Mouse (Mus musculus) heart, adult 2 months (tissue): ENCODE data around the gene Wdr18. TPM values are rescaled to one million over a fixed set of nuclear protein-coding genes. Genes with fewer than 3 reads are reported as not detected.

Source experiments
- DNase-seq, 2 experiments: peaks; one replicate each; pipeline ENCODE4 v3.0.0; 2021
- H3K27ac ChIP-seq: fragments of 200-600 bp; 2 replicates; pipeline ENCODE4 v1.8.1; 2022
- H3K27me3 ChIP-seq: fragments of 200-500 bp; 2 replicates; pipeline ENCODE4 v1.6.1; 2012; ENCODE audit warnings: mild to moderate bottlenecking, low read length, inconsistent platforms, mixed read lengths; ENCODE audit not compliant: control insufficient read depth, insufficient read depth
- H3K36me3 ChIP-seq: fragments of 200-500 bp; 2 replicates; pipeline ENCODE4 v1.6.1; 2012; ENCODE audit warnings: low read length, inconsistent platforms; ENCODE audit not compliant: control insufficient read depth, insufficient read depth
- H3K4me1 ChIP-seq: fragments of 200-500 bp; 2 replicates; pipeline ENCODE4 v1.6.1; 2011; ENCODE audit warnings: low read length; ENCODE audit not compliant: control insufficient read depth, insufficient read depth
- H3K4me3 ChIP-seq: fragments of 200-600 bp; 2 replicates; pipeline ENCODE4 v1.8.1; 2022
- H3K79me2 ChIP-seq: fragments of 200-500 bp; replicated peaks from 2 replicates; pipeline ENCODE4 v1.6.1; 2012; ENCODE audit warnings: mild to moderate bottlenecking, inconsistent platforms, low read length, moderate library complexity, mixed read lengths; ENCODE audit not compliant: control insufficient read depth, insufficient read depth
- H3K9ac ChIP-seq: fragments of 200-500 bp; 2 replicates; pipeline ENCODE4 v1.6.1; 2012; ENCODE audit warnings: low read depth, mild to moderate bottlenecking, control low read depth, inconsistent platforms, low read length, mixed read lengths
- CTCF ChIP-seq: fragments of 200-600 bp; IDR thresholded peaks from 2 replicates; pipeline ENCODE4 v1.8.1; 2022; ENCODE audit warnings: antibody characterized with exemption, mild to moderate bottlenecking, moderate library complexity
- EP300 ChIP-seq: fragments of 200-500 bp; IDR thresholded peaks from 2 replicates; pipeline ENCODE4 v1.6.1; 2011; ENCODE audit warnings: low read depth, low read length, control low read depth; ENCODE audit not compliant: insufficient read depth
- POLR2A ChIP-seq: fragments of 200-500 bp; IDR thresholded peaks from 2 replicates; pipeline ENCODE4 v1.6.1; 2011; ENCODE audit warnings: mild to moderate bottlenecking, low read depth, low read length, control low read depth; ENCODE audit not compliant: insufficient read depth
- WGBS: fragments of 180-500 bp; shearing (Covaris S2); methylation state at CpG from one replicate; pipeline ENCODE4 v1.1.7; 2018; 5-methylcytosine and 5-hydroxymethylcytosine counted together
- intact Hi-C: fragments of 180-260 bp; cut with DNase I; formaldehyde crosslinking; loops from one replicate; pipeline ENCODE4 v1.15.1; 2025
- polyA plus RNA-seq: library from polyadenylated mRNA; depleted of rRNA; stranded (reverse); fragments of >200 nt; gene quantifications from 2 replicates; pipeline ENCODE4 v1.2.3, GENCODE M21; 2012
- total RNA-seq, 2 experiments: library from RNA; stranded (reverse); gene quantifications; 2 replicates each; pipeline ENCODE4 v1.2.3; 2021

Gene Wdr18
- total and polyA plus RNA-seq, 3 experiments = 27.8 to 32.2 (median 29.4) TPM

GRCm38 (mm10) chr10:79987771-79988505 is 28.0 kb downstream of the Wdr18 start:
- TF ChIP-seq EP300 (no peak), CTCF (no peak), POLR2A (no peak)
- WGBS = 13% methylated on average over 27 of the region's 27 CpGs
- H3K9ac ChIP-seq = peak overlapping the region; percentile 91
- intact Hi-C loops = loop anchor here (2.0 to 10.0 kb wide), 4 partner anchors 51 to 277 kb away; partner anchors contain the start of genes Dazap1, Gamt, Polr2e and Stk11
- peak overlapping the region; percentile 96 for H3K27ac ChIP-seq
- no peaks in the 10 kb centered on the region for H3K36me3 ChIP-seq
- no peaks in the 10 kb centered on the region for H3K27me3 ChIP-seq
- peaks cover 2% of the 10 kb centered on the region for H3K79me2 ChIP-seq
- peaks cover 20% of the 10 kb centered on the region for H3K4me1 ChIP-seq
- H3K4me3 ChIP-seq = peak overlapping the region; percentile 92
- DNase-seq = peak; percentile 29 to 62

GRCm38 (mm10) chr10:79988506-79989271 is 28.7 kb downstream of the Wdr18 start, which contains the start of gene Cnn2:
TSS of gene Cnn2 (plus strand) at chr10:79988584.
- Histone ChIP-seq H3K4me1 (peaks cover 17% of the 10 kb centered on the region), H3K27me3 (no peaks in the 10 kb centered on the region), H3K9ac (peak within 1 kb of the TSS; percentile 91), H3K4me3 (peak within 1 kb of the TSS; percentile 92), H3K79me2 (peaks cover 2% of the 10 kb centered on the region), H3K27ac (peak within 1 kb of the TSS; percentile 96), H3K36me3 (no peaks in the 10 kb centered on the region)
- intact Hi-C loops = loop anchor here (2.0 to 10.0 kb wide), 3 partner anchors 50 to 276 kb away; partner anchors contain the start of genes Dazap1, Gamt and Polr2e
- 1% methylated on average over 59 of the region's 59 CpGs for WGBS
- TF ChIP-seq POLR2A (peak; percentile 41), CTCF (no peak)
- peak; percentile 84 to 88 for DNase-seq

GRCm38 (mm10) chr10:79989272-79989786 is 29.4 kb downstream of the Wdr18 start:
- H3K4me1 ChIP-seq = peaks cover 17% of the 10 kb centered on the region
- no peaks in the 10 kb centered on the region for H3K27me3 ChIP-seq
- WGBS = 37% methylated on average over 8 of the region's 8 CpGs
- peak overlapping the region; percentile 96 for H3K27ac ChIP-seq
- no peak for DNase-seq
- peak overlapping the region; percentile 91 for H3K9ac ChIP-seq
- peak overlapping the region; percentile 92 for H3K4me3 ChIP-seq
- no peaks in the 10 kb centered on the region for H3K36me3 ChIP-seq
- intact Hi-C loops = loop anchor here (2.0 to 10.0 kb wide), 3 partner anchors 49 to 275 kb away; partner anchors contain the start of genes Dazap1, Gamt and Polr2e
- no peaks in the 10 kb centered on the region; the same call in 1 of the 2 replicates for H3K79me2 ChIP-seq
- no peak for TF ChIP-seq POLR2A
- TF ChIP-seq CTCF = no peak
- no peak for TF ChIP-seq EP300

GRCm38 (mm10) chr10:79989870-79990269 is 29.9 kb downstream of the Wdr18 start:
- Histone ChIP-seq H3K9ac (peak overlapping the region; percentile 39), H3K4me3 (no peak overlapping the region), H3K4me1 (peaks cover 17% of the 10 kb centered on the region), H3K36me3 (no peaks in the 10 kb centered on the region), H3K27ac (peak overlapping the region; percentile 26), H3K79me2 (no peaks in the 10 kb centered on the region; the same call in 1 of the 2 replicates), H3K27me3 (no peaks in the 10 kb centered on the region)
- intact Hi-C loops = loop anchor here (2.0 to 10.0 kb wide), 3 partner anchors 49 to 275 kb away; partner anchors contain the start of genes Dazap1, Gamt and Polr2e
- TF ChIP-seq POLR2A (no peak), CTCF (no peak), EP300 (no peak)
- no peak for DNase-seq
- 19% methylated on average over 15 of the region's 15 CpGs for WGBS

GRCm38 (mm10) chr10:79991099-79991498 is 31.1 kb downstream of the Wdr18 start:
- Histone ChIP-seq H3K4me3 (no peak overlapping the region), H3K9ac (no peak overlapping the region), H3K27me3 (no peaks in the 10 kb centered on the region), H3K36me3 (no peaks in the 10 kb centered on the region), H3K27ac (no peak overlapping the region), H3K79me2 (no peaks in the 10 kb centered on the region; the same call in 1 of the 2 replicates), H3K4me1 (peaks cover 15% of the 10 kb centered on the region)
- no peak for DNase-seq
- WGBS = 76% methylated on average over 12 of the region's 12 CpGs
- intact Hi-C loops = no loop called here
- TF ChIP-seq POLR2A (no peak), CTCF (no peak), EP300 (no peak)
